Mouse (Mus musculus) olfactory bulb, adult 2 months (tissue): ENCODE data around the gene Ces1a. TPM values are rescaled to one million over a fixed set of nuclear protein-coding genes. Genes with fewer than 3 reads are reported as not detected.

Experiments
- H3K27ac ChIP-seq: fragments of 200-500 bp; 2 replicates; pipeline ENCODE4 v1.5.1; 2012; ENCODE audit warnings: low read depth, low read length; ENCODE audit not compliant: insufficient read depth
- H3K4me1 ChIP-seq: fragments of 200-500 bp; 2 replicates; pipeline ENCODE4 v1.6.1; 2012; ENCODE audit warnings: low read length; ENCODE audit not compliant: control insufficient read depth, insufficient read depth
- H3K4me3 ChIP-seq: fragments of 200-500 bp; 2 replicates; pipeline ENCODE4 v1.5.1; 2012; ENCODE audit warnings: mild to moderate bottlenecking, low read depth, low read length, moderate library complexity; ENCODE audit not compliant: insufficient read depth
- CTCF ChIP-seq: fragments of 200-500 bp; IDR thresholded peaks from 2 replicates; pipeline ENCODE4 v1.5.1; 2012; ENCODE audit warnings: low read depth, mild to moderate bottlenecking, low read length, moderate library complexity; ENCODE audit not compliant: insufficient read depth
- POLR2A ChIP-seq: fragments of 200-500 bp; IDR thresholded peaks from 2 replicates; pipeline ENCODE4 v1.6.1; 2012; ENCODE audit warnings: mild to moderate bottlenecking, low read depth, low read length, moderate library complexity; ENCODE audit not compliant: insufficient read depth
- WGBS: fragments of 180-500 bp; shearing (Covaris S2); methylation state at CpG from one replicate; pipeline ENCODE4 v1.1.7; 2018; 5-methylcytosine and 5-hydroxymethylcytosine counted together
- polyA plus RNA-seq: library from polyadenylated mRNA; stranded (reverse); fragments of >200 nt; gene quantifications from 2 replicates; pipeline ENCODE4 v1.2.4, GENCODE M21; 2012; ENCODE audit warnings: low replicate concordance; ENCODE audit not compliant: missing spikeins, insufficient read depth, insufficient read length

Ces1a gene
- polyA plus RNA-seq, 1 experiment, result not detected

GRCm38 (mm10) chr8:93012226-93012625 is 35.8 kb downstream of the Ces1a start:
- TF ChIP-seq POLR2A, result no peak
- no peak for TF ChIP-seq CTCF
- Histone ChIP-seq H3K4me1 (no peaks in the 10 kb centered on the region), H3K4me3 (no peak overlapping the region), H3K27ac (no peak overlapping the region)
- 75% methylated on average over 6 of the region's 6 CpGs for WGBS

GRCm38 (mm10) chr8:93011439-93011838 is 36.6 kb downstream of the Ces1a start:
- WGBS, result 7% methylated on average over 9 of the region's 9 CpGs
- Histone ChIP-seq H3K4me1 (no peaks in the 10 kb centered on the region), H3K4me3 (no peak overlapping the region), H3K27ac (no peak overlapping the region)
- TF ChIP-seq POLR2A (no peak), CTCF (peak; percentile 67)

- TF ChIP-seq POLR2A, result no peak
- TF ChIP-seq CTCF, result no peak
- H3K27ac ChIP-seq, result no peak overlapping the region
- 20% methylated on average over 5 of the region's 5 CpGs for whole genome bisulfite sequencing
Measured at GRCm38 (mm10) chr8:93010286-93010685, 37.7 kb downstream of the Ces1a start.

GRCm38 (mm10) chr8:92998600-92998999 is 49.4 kb downstream of the Ces1a start:
- TF ChIP-seq CTCF (no peak), POLR2A (no peak)
- Histone ChIP-seq H3K27ac (no peak overlapping the region), H3K4me3 (no peak overlapping the region), H3K4me1 (no peaks in the 10 kb centered on the region)
- 37% methylated on average over 2 of the region's 2 CpGs for WGBS

More at GRCm38 (mm10) chr8:93010286-93010685, 37.7 kb downstream of the Ces1a start:
- Histone ChIP-seq H3K4me3 (no peak overlapping the region), H3K4me1 (no peaks in the 10 kb centered on the region)

GRCm38 (mm10) chr8:92996840-92997239 is 51.2 kb downstream of the Ces1a start:
- Histone ChIP-seq H3K4me3 (no peak overlapping the region), H3K4me1 (no peaks in the 10 kb centered on the region), H3K27ac (no peak overlapping the region)
- WGBS, result 41% methylated on average over 5 of the region's 5 CpGs
- TF ChIP-seq POLR2A (no peak), CTCF (0 out of 2 replicates have a peak, but pooled peaks have one; percentile 20)

GRCm38 (mm10) chr8:92984376-92984775 is 63.6 kb downstream of the Ces1a start:
- TF ChIP-seq POLR2A, result no peak
- no peak overlapping the region for H3K4me3 ChIP-seq
- WGBS, result 63% methylated on average over 2 of the region's 2 CpGs
- H3K27ac ChIP-seq, result no peak overlapping the region
- H3K4me1 ChIP-seq, result peaks cover 4% of the 10 kb centered on the region; the same call in 1 of the 2 replicates

GRCm38 (mm10) chr8:92982491-92982890 is 65.5 kb downstream of the Ces1a start:
- peaks cover 4% of the 10 kb centered on the region; the same call in 1 of the 2 replicates for H3K4me1 ChIP-seq
- WGBS, result 94% methylated on average over 3 of the region's 3 CpGs
- no peak overlapping the region for H3K4me3 ChIP-seq
- TF ChIP-seq POLR2A, result no peak
- TF ChIP-seq CTCF, result no peak
- no peak overlapping the region for H3K27ac ChIP-seq

- Histone ChIP-seq H3K27ac (no peak overlapping the region), H3K4me3 (no peak overlapping the region), H3K4me1 (peaks cover 2% of the 10 kb centered on the region; the same call in 1 of the 2 replicates)
- TF ChIP-seq POLR2A (no peak), CTCF (no peak)
- WGBS, result 85% methylated on average over 5 of the region's 5 CpGs
Measured at GRCm38 (mm10) chr8:92976656-92977055, 71.3 kb downstream of the Ces1a start.

GRCm38 (mm10) chr8:92972949-92973348 is 75.0 kb downstream of the Ces1a start:
- 38% methylated on average over 5 of the region's 5 CpGs for WGBS
- Histone ChIP-seq H3K27ac (no peak overlapping the region), H3K4me1 (peaks cover 2% of the 10 kb centered on the region; the same call in 1 of the 2 replicates), H3K4me3 (no peak overlapping the region)
- TF ChIP-seq CTCF (no peak), POLR2A (no peak)

Other genes with a start within 250 kb of the Ces1a start
- gene Mmp2, start 220.9 kb downstream of the Ces1a start, polyA plus RNA-seq, result not detected in 2 replicates
- gene Lpcat2, start 192.9 kb downstream of the Ces1a start, polyA plus RNA-seq, result not detected in 2 replicates
- gene Capns2, start 146.8 kb downstream of the Ces1a start, polyA plus RNA-seq, result not detected in 2 replicates
- gene Slc6a2, start 88.1 kb downstream of the Ces1a start, polyA plus RNA-seq, result not detected in 2 replicates
- gene Ces1b, start 31.8 kb upstream of the Ces1a start, polyA plus RNA-seq, result not detected in 2 replicates
- gene Ces1c, start 83.1 kb upstream of the Ces1a start, polyA plus RNA-seq, result not detected in 2 replicates
- not detected in 2 replicates for gene Ces1d, start 149.6 kb upstream of the Ces1a start, polyA plus RNA-seq
- gene Ces1e, start 181.4 kb upstream of the Ces1a start, polyA plus RNA-seq, result not detected in 2 replicates
- not detected in 2 replicates for gene Ces1f, start 231.6 kb upstream of the Ces1a start, polyA plus RNA-seq